Mouse (Mus musculus): ENCODE results near the gene Abca14. TPM values are rescaled to one million over a fixed set of nuclear protein-coding genes. Genes with fewer than 3 reads are reported as not detected.

The Abca14 gene
- polyA plus RNA-seq (2021; fragmentation: Nextera tagmentation): not detected in 2 replicates
- long read RNA-seq, experiment 1: 0 reads
- long read RNA-seq, experiment 2: 0 reads

GRCm38 (mm10) chr7:120203789-120204188 lies at the start of gene Abca14:
Gene Abca14, plus strand, starts transcription at chr7:120203961.

GRCm38 (mm10) chr7:120173603-120174244 lies 30.0 kb upstream of the Abca14 start, which contains the start of gene Anks4b:
Gene Anks4b, plus strand, starts transcription at chr7:120173858.

GRCm38 (mm10) chr7:120201771-120202170 lies 2.0 kb upstream of the Abca14 start, which contains the start of gene Crym:
Gene Crym, minus strand, starts transcription at chr7:120202111.

GRCm38 (mm10) chr7:120328087-120328793 lies 124.5 kb downstream of the Abca14 start, which contains the start of gene Abca15:
Gene Abca15, plus strand, starts transcription at chr7:120328670.

Other genes starting within 250 kb of the Abca14 start
- gene Dnah3, start 108.7 kb upstream of the Abca14 start, polyA plus RNA-seq (2021; fragmentation: Nextera tagmentation): 0.30 and 0.43 TPM in 2 replicates
- gene Tmem159, start 101.6 kb upstream of the Abca14 start, polyA plus RNA-seq (2021; fragmentation: Nextera tagmentation): 25.5 and 37.3 TPM in 2 replicates
- not detected in 2 replicates for gene Zp2, start 58.7 kb upstream of the Abca14 start, polyA plus RNA-seq (2021; fragmentation: Nextera tagmentation)
- 0.04 and 0.10 TPM in 2 replicates for gene Anks4b, start 30.1 kb upstream of the Abca14 start, polyA plus RNA-seq (2021; fragmentation: Nextera tagmentation)
- gene Crym, start 1.9 kb upstream of the Abca14 start, polyA plus RNA-seq (2021; fragmentation: Nextera tagmentation): 218 and 220 TPM in 2 replicates
- gene Abca15, start 124.7 kb downstream of the Abca14 start, polyA plus RNA-seq (2021; fragmentation: Nextera tagmentation): not detected in 2 replicates
- gene Abca16, start 205.7 kb downstream of the Abca14 start, polyA plus RNA-seq (2021; fragmentation: Nextera tagmentation): not detected in 2 replicates